Mouse (Mus musculus): ENCODE results near the gene Sox6.

Gene Sox6

DNA sequence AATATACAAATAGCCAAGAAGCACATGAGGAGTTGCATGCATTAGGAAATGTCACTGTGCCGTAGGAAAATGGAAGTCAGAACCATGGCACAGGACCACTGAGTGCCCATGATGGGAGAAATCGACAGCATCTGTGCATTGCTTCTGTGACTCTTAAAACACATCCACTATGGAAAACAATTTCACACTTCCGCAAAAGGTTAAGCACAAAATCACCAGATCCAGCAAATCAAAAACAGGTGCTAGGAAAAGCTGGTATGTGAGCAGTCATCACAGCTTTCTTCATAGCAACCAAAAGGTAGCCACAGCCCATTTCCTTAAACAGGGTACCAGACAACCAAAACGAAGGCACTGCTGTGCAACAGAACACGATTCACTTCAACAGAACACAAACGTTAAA, 52.9 kb downstream of the Sox6 start:
- no peak for DNase-seq (ENCODE audit: low read depth, low spot score)

DNA sequence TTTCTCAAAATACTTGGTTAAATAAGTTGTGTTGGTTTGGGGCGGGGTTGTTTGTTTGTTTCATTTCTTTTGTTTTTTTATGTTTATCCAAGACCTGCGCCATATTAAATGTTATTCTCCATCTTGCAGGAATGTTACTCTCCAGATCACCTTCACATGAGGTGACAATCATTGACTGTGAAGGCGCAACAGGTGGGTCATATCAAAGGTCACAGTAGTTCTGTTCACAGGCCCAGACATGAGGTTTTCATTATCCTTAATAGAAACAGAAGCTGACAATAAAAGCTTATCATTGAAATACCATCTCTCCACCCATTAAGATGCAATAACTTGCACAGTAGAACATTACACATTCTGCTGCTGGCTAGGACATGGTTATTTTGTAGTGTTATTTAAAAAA, 54.5 kb downstream of the Sox6 start:
- no peak for DNase-seq (ENCODE audit: low read depth, low spot score)

DNA sequence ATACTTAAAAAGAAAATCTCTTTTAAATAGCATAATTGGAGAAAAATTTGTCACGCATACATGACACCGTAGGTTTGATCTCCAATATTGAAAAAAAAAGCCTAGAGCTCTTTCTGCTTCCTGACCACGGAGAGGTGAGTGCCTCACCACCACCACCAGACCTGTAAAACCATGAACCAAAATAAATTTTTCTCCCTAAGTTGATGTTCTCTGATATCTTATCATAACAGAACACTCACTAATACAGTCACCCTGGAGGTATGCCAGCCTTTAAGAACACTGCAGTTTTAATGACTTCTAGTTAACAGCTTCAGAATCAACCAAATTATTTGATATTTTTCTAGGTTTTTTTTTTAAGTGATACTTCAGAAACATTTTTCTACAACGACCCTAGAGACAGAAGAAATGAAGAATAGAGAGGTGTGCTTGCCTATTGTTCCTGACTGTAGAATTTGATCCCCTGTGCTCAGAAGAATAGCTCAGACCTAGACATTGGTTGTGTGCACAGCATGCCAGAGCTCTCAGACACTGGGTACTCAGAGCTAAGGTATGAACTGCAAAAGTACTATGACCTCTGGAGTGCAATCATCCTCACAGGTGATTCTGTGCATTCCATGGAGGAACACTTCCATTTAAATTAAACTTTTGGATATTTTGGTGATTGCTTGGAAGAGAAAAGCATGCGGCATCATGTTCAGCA, 58.6 kb downstream of the Sox6 start:
- DNase-seq (ENCODE audit: low read depth, low spot score) = no peak

DNA sequence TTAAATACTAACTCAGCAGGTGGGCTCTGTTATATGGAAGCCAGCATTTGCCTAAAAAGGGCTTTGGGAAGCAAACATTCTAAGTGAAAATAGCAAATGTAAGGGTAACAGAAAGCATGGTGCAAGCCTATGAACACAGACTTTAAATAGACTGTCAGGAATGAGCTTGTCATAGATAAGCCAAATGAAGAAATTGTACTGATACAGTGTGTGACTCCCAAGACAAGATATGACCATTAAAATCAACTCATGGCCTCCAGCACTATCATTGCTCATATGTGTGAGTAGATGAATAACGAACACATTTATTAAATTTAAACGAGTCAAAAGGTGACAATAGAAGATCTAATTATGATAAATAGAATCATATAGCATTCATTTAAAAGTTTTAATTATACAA, 64.1 kb downstream of the Sox6 start:
- no peak for DNase-seq (ENCODE audit: low read depth, low spot score)

DNA sequence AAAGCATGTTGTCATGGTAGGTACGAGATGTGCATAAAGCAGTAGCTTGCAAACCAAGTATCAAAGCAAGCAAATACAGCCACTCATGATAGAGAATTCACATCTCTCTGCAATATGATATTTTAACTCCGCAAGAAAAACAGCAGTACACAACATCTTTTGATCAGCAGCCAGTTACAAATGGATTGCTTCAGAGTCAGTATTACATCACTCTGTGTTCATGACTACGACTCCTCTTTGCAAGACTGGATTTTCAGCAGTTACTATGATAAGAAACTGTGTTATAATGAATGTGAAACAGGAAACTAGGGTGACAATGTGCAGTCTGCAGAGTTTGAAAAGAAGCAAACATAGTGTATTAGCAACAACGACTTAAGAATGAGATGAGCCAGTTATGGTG, 71.4 kb downstream of the Sox6 start:
- no peak for DNase-seq (ENCODE audit: low read depth, low spot score)

DNA sequence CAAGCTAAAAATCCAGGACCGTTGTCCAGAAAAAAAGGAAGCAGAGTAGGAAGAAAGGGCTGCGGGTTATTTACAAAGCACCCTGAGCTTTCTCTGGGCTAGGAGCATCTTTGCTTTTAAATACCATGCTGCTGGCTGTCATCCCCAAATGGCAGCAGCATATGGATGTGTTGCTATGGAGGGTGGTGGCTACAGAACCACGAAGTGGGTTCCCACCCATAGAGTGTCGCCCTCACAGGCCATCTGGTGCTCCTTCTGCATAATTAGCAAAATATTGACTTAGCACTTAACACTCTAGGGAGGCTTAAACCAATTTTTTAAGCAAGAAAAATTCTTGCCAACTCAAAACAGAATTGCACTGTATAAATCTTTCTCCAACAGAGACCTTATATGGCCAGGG, 72.4 kb downstream of the Sox6 start:
- DNase-seq (ENCODE audit: low read depth, low spot score) = no peak

DNA sequence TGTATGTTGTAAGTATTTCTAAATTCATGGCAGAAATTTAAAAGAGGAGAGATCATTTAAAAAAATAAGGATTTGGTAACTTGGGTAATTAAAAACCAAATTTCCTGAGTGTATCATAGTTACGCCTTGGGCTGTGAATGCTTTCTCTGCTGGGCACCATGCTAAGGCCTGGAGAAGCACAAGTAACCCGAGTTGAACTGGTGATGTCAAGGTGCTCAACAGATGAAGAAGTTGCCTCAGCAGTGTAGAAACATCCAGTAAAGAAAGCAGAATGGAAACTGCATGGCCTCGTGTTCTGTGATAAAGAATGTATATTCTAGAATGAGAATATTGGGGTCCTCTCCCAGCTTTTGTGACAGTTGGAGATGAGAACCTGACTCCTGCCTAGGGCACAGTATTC, 85.5 kb downstream of the Sox6 start:
- no peak for DNase-seq (ENCODE audit: low read depth, low spot score)

DNA sequence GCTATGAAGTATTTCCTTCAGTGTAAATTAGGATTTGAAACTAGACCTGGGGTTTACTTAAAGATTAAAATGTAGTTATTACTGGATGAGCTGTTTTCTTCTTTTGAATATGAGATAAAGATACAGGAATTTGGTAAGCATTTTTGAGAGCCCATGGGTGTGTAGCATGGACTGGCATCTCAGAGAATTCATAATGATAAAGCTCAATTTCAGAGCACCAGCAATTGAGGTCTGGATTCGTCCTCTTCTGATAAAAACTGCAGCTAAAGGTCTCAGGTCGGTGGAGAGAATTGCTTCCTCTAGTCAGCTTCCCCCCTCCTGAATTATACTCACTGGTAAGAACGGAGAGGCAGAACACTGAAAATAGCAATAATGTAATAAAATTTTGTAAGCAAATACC, 86.4 kb downstream of the Sox6 start:
- no peak for DNase-seq (ENCODE audit: low read depth, low spot score)

DNA sequence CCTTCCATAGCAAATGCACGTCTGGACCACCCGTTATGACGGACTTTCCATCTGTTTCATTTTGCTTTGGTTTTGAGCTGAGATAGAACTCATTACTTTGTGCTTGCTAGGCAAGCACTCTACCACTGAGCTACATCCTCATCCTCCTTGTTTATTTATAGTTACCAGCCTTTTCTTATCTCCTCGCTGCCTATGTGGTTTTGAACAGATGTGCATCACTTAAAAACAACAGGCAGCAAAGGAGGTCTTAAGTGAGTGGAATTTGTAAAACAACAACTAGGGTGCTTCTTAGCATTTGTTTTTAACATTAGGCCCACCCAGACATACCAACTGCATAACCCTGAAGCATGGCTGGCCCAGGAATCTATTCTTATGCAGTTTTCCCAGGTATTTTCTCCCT, 86.9 kb downstream of the Sox6 start:
- DNase-seq (ENCODE audit: low read depth, low spot score) = no peak

DNA sequence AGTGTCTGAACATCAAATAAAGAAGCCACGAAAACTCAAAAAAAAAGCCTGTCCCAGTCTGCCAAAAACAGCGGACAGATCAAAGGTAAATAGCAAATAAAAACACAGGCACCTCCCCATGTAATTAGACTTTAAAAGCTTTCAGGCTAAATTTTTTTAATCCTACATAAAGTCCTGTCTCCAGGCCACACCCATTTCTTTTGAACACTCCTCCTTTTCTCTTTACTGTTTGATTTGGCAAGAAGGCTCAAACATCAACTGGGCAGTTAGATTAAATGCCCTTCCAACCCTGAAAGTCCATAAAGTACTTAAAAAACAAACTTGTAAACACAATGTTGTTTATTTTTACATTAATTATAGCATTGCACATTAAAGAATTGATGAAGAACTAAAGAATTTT, 90.7 kb downstream of the Sox6 start:
- DNase-seq (ENCODE audit: low read depth, low spot score) = no peak

DNA sequence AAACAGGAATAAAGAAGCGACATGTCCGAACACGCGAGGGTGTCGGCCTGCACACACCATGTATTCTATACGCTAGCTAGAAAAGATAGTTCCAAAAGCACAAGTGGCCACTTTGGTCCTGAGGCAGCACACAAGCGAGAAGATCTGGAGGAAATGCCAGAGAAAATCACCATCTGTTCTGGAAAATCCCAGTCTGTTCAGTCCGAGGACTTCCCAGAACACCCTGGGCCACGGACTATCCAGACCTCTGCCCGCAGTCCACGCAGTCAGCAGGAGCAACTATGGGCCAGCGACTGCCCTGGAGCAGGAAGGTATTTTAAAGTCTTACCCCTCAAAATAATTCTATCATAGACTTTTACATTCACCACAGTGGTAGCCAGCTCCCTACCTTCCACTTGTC, 92.0 kb downstream of the Sox6 start:
- DNase-seq (ENCODE audit: low read depth, low spot score) = no peak

DNA sequence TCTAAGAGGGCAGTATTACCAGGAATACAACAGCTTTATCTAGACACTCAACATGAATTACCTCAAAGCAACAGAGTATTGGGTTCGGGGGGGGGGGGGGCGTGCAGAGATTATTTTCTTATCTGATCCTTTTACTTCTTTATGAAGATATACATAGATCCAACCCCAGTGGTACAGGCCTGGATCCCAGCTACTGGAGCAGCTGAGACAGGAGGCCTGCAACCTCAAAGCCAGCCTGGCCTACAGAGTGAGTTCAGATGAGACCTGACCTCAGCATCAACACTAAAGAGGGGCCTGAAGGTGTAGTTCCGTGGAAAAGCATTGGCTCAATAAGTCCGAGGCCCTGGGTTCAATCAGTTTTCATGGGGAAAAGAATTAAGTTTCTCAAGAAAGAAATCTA, 93.1 kb downstream of the Sox6 start:
- DNase-seq (ENCODE audit: low read depth, low spot score) = no peak

DNA sequence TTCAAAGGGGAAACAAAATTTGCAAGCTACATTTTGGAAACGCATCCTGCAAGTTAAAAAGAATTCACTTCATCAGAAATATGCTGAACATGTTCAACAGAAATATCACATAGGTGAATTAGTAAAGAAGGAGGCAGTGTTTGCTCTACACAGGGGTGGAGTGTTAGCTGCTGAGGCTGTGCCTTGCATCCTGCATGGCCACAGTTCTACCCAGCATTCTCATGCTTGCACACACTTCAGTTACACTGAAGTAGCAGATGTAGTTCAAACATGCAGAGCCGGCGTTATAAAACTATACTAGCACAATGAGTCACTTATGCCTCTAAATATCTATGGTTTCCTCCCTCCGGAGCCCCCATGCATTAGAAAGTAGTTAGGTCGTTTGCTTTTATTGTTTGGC, 94.3 kb downstream of the Sox6 start:
- DNase-seq (ENCODE audit: low read depth, low spot score) = no peak

DNA sequence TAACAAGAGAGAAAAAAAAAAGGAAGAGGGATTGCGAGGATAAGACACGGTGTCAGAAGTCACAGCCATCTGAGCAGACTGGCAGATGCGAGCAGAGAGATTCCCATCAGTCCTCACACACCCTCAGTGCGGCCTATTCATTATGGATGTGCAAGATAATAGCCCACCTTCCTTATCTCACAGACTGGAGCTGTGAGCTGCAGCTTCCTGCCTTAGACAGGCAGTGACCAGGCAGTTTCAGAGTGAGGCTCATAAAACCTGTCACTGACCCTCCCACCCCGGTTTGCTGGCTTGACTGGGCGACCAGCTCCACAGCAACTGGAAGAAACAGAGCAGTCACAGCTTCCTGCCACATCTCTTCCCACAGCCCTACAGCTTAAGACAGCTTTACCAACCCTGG, 96.8 kb downstream of the Sox6 start:
- no peak for DNase-seq (ENCODE audit: low read depth, low spot score)

DNA sequence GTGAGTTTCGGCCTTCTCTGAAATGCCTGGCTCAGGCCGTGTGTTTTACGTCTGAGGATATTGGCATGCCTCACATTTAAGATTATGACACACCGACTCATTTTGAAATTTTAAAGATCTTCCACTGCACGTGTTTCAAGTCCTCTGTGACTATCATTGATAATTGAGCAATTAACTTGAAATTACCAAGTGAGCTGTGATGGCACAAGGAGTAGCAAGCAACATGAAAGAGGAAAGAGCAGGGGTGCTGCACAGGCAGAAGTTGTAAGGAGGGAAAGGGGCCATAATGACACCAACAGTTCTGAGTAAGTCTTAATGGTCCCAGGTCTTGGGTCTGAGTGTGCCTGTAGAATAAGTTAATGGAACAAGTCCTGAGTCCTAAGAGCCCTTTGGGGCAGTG, 99.3 kb downstream of the Sox6 start:
- DNase-seq (ENCODE audit: low read depth, low spot score) = no peak

DNA sequence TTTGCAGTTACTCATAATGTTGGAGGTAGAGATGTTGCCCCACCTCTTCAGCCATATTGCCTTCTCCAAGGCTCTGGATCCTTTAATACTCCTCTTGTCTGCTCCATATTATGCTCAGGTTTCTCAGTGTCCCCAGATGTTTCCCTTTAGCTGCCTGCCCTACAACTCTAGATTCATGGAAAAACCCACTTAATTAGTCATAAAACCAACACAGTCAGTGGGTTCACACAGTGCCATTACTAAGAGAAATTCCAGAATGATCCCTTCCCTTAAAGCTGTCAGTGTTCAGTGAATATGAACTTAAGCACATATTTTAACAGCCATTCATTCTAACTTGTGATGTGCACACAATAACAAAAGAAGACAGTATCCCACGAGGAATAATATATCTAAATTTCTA, 101.7 kb downstream of the Sox6 start:
- no peak for DNase-seq (ENCODE audit: low read depth, low spot score)

DNA sequence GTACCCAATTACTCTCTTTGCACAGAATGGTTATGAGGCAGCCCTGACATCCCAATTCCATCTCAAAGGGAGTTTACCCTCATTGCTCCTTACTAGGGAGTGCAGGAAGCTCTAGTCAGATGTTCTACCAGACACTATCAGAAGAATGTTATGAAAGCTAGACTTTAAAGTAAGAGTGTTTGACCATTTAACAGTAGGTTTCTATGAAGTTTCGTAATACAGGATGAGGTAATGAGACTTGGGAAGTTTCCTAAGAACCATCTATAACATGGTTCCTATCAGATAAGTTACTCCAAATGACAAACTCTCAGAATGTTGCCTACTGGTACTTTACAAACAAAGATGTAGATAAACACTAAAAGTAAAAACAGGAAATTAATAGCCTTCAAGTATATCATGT, 123.3 kb downstream of the Sox6 start:
- no peak for DNase-seq (ENCODE audit: low read depth, low spot score)

DNA sequence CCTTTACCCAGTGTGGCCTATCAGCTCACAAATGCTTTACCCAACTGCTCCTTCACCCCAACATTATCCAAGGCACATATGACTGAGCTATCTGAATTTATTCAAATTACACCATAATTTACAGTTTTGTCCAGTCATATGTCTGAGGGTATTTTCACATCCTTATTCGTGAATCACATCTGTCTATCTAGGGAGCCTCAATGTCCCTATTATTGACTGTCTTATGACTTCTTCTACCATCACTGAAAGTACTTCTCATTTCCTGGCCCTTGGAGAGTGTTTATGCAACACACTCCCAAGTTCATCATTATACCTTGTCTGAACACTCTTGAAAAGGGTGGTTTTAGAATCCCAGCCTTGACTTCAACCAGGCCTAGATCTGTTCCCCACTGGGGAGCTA, 128.3 kb downstream of the Sox6 start:
- DNase-seq (ENCODE audit: low read depth, low spot score) = no peak

DNA sequence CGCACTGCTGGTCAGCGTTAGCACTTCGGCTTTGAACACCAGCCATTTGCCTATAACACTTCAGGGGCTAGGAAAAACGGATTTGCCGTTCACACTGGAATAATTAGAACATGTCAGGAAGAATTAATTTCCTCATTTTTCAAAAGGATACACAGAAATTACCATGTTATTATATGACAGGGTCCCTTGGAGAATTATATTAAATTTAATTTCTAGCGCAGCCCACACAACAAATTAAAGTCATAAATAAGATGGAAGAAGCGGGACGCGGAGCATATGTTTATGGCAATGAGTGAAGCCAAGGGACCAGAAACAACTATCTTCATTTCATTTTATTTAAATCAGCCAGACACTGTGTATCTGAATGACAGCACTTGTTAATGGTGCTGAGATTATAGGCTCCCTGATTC, 133.8 kb downstream of the Sox6 start:
- DNase-seq (ENCODE audit: low read depth, low spot score) = no peak

DNA sequence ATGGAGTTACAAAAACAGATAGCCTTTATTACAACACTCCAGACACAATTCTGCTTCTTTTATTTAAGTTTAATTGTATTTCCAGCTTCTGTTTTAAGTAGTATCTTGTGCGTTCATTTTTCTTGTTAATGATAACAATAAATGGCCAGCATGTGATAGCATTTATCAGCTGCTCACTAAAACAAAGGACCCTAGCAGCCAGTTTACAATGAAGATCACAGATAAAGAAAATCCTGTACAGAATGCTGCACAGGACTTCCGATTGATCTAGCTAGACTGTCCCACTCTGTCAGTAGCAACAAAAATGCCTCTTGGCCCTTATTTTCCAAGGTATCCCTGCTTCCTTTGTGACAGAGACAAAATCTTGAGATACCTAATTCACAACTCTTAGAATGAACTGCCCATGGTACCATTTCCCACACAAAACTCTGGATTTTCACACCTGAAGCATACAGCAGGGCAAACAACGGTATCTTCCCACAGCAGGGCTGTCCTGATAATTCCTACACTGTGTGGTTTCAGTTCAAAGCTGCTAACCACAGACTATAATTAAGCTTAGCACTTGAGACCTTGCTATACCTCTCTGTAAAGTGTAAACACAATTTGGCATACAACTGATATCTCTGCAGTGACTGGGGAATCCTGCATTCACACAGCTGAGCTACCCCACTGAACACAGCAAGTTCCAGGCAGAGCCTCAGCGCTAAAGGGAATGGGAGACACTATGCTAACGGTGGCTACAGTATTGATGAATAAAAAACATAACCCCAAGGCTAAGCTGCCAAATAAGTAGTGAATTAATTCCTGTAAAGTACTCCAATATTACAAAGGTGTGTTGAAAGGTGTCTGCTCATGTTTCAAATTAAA, 134.4 kb downstream of the Sox6 start:
- DNase-seq (ENCODE audit: low read depth, low spot score) = no peak

DNA sequence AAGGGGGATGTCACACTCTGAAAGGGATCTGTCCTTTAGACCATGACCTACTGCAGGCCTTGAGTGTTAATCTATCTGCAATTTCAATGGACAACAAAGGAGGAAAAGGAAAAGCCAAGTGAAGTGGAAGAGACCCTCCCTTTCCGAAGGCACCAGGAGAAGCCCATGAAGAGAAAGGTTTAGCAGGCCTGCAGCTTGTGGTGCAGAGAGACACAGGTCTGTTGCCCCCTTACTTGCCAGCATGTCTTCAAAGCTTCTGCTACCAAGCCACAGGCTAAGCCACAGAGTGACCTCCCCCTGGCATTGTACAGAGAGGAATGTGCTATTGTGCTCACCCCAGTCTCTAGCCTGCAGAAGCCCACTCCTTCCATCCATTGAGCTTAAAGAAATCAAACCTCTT, 135.2 kb downstream of the Sox6 start:
- DNase-seq (ENCODE audit: low read depth, low spot score) = no peak

DNA sequence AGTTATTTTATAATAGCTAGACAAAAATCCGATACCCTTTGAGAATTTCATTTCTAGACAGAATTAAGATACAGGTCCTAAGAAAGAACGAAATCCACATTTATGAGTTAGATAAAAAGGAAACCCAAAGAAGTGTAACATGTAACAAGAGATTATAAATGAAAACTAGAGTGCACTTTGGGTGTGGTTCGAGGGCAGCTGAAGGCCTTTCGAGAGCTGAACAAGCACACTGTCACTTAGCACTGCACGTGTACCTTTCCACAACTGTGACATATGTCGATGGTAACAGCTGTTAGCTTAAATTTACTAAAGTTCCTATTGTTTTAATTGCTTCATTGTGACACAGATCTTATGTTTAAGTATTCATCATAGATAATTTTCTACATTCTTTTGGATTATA, 142.8 kb downstream of the Sox6 start:
- DNase-seq (ENCODE audit: low read depth, low spot score) = no peak

DNA sequence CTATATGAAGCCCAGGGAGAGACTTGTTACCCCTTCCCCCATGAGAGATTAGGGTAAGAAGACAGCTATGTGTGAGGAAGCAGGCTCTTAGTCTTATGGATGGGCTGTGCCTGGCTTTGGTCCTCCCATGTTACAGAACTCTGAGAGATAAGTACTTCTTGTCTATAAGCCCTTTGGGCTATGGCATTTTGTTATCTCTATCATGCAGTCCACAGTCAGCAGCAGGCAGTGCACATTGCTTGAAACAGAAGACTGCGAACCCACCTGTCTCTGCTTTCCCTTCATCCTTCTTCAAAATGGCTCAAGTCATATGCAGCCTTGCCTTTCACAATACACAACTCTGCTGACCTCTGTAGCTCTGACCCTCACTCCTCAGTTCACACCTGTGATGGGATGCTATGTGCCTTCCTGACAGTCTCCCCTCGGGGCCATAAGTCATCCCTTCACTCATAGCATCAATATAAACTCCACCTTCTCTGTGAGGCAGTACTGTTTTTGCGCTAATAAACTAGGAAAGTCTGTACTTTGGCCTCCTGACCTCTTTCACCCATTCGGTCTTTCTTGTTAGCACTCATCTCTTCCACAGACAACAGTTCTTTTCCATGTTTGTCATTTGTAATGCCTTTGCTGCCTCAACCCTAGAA, 143.4 kb downstream of the Sox6 start:
- no peak for DNase-seq (ENCODE audit: low read depth, low spot score)

All from A20 (cell line).